Mouse (Mus musculus) thymus, postnatal 14 days (tissue): Measurements from ENCODE around the gene Fgfr2.

Experiments used
- DNase-seq: peaks from one replicate; pipeline ENCODE4 v3.0.0; 2021

The Fgfr2 gene

DNA sequence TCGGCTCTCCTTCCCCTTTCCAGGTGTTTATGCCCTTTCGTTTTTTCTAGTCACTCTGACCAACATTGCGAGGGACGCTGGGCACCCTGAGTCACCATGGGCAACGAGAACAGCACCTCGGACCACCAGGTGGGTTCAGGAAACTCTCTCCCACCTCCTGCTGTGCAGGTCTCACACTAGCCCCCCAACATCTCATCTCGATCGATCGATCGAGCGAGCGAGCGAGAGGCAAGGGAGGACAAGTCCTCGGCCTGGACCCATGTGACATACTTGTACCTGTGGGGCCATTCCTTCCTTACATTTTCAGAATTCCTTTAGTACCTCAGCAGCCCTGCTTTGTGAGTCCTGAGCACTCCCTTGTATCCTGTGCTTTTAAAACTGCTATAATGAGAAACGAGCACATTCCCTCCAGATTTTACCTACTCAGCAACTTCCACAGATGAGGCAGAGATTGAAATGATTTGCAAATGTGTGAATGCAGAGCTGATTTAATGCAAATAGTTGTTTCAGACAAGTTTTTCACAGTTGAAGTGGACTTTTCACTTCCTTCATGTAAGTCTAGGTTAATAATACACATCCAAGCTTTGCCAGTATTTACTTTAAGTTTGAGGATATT lies 2545.7 kb downstream of the Fgfr2 start, which contains the start of gene Tacc2:
Gene Tacc2, plus strand, starts transcription at position 51 of the 616 bp plus-strand sequence.
- no peak for DNase-seq

DNA sequence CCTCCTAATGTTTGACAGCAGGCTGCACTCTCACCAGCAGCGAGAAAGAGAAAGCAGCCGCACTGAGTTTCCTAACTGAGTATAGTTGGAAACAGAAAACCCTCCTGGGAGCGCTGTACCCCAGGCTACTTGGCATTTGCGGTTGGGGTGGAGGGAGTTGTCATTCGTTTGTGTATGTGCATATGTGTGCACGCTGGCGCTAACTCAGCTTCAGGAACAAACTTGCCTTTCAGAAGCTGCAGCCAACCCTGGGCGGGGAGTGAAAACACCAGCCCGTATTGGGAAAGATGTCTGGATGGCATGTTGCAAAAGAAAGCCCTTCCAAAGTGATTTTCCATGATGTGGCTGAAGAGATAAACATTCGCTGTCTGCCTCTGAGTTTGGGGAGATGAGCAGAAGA lies 2546.2 kb downstream of the Fgfr2 start:
- no peak for DNase-seq

DNA sequence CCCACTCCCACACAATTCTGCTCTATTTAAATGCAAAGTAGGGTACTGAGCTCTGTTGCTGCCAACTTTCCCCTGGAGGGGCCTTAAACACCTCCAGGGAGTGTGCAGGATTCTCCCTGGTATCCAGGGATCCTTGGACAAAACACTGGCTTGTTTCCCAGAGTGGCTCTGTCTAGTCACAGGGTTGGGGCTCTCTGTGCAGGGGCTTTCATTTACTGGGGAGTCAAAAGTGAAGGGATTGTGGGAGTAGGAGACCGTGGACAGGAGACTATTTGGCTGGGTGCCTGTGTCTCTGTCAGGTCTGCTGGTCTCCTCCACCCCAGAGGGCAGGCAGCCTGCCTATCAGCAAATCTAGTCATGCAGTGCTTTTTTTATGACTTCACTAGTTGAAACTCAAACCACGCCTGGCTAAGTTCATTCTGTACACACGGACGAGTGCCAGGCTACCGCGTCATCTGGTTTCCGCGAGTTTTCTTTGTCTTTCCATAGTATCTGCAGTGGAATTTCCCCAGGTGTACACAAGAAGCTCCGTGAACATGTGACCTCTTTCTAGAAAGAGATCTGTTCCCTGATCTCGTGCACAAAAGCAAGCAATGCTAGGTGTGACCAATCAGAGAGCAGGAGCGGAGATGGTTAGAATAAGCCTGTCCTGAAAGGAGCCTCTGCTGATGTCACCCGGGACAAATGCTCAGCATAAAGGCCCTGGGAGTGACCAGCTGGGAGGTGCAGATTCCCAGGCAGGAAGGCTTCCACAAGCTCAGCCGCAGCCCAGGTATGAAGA lies 2548.7 kb downstream of the Fgfr2 start:
- DNase-seq: no peak

DNA sequence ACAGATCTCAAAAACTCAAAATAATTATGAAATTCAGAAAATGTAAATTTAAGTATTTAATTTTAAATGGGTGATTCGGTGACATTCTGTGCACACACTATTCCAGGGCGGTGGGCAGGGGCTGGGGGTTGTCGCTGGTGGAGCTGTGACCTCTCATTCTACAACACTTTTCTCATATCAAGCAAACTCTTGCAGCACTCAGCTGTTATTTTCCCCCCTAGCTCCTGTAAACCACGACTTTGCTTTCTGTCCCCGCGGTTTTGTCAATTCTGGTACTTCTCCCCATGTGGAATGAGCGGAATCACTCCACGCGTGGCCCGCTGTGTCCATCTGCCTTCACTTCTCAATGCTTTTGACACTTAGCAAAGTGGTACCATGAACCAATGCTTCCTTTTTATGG lies 2549.4 kb downstream of the Fgfr2 start:
- no peak for DNase-seq

DNA sequence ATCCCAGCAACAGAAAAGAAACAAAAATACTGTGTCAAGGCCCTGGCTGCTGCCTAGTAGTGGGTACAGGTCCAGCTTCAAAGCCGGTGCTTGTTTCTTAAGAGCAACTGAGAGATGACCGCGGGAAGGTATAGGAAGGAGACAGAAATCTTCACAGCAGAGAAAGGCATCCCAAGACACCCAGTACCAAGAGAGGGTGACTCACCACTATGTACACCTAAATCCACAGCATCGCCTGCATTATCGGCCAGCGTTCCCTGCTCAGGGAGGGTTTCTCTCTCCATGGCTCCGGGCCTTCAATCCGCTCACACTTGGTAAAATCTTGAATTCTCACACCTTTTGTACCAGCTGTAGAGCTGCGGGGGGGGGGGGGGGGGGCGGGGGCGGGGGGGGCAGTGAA lies 2550.3 kb downstream of the Fgfr2 start, which contains the start of gene Nsmce4a:
Gene Nsmce4a, minus strand, starts transcription at position 298 of the 400 bp plus-strand sequence.
- DNase-seq: no peak

DNA sequence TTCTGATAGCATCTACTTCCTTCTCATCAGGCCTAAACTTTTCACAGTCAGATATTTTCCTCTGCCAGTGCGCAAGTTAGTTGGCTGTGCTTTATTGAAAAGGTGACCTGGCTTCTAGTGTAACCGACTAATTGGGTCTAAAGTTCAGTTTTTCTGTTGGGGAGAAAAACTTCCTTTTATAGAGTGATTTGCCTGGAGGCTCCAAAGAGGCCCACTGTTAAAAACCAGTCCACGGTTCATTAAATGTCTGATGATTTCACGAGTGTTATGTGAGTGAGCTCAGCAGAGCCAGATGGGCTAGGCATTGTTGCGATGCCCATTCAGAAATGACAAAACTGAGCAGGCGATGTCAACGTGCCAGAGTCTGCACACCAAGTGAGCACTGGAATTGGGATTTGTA lies 2552.7 kb downstream of the Fgfr2 start:
- no peak for DNase-seq

DNA sequence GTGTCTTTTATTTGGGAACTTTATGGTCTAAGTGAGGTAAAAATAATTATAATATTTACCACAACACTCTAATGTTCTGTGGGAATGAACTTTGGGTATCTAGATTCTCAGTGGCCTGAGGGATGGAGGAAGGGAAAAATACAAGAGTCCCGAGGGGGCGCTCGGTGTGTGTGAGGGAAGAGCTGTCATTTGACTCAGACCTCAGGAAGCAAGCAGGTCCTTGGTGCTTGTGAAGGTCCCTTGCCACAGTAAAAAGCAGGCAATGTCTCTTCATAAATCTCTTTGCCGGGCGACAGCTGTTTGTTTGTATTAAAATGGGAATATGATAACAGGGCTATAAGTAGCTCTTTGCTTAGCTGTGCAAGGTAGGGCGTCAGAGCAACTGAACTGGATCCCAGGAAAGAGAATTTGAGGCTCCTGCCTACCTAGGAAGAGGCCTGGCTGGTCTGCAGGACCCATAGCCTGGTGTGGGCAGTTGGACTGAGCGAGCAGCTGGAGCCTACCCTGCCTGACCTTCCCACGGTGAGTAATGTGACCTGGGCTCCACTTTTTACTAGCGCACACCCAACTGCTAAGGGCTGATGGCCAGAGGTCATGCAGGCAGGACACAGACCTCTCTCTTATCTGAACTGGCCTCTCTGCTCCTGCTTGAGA lies 2554.2 kb downstream of the Fgfr2 start:
- no peak for DNase-seq

DNA sequence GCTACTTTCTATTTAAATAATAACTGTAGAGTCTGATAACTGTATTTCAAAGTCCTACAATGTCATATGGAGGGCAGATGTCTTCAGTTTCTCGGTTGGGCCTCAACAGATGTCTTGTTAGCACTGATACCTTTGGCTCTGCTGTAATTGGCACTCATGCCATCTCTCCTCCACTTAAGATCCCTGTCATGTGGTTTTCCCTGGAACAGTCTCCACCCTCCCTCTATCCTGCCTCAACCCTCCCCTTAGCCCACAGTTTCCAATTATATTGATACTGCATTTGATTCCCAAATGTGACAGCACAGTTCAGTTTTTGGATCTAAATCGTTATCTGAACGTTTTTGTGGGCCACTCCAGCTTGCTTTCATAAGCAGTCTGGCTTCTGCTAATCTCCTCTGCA lies 2558.6 kb downstream of the Fgfr2 start:
- no peak for DNase-seq

DNA sequence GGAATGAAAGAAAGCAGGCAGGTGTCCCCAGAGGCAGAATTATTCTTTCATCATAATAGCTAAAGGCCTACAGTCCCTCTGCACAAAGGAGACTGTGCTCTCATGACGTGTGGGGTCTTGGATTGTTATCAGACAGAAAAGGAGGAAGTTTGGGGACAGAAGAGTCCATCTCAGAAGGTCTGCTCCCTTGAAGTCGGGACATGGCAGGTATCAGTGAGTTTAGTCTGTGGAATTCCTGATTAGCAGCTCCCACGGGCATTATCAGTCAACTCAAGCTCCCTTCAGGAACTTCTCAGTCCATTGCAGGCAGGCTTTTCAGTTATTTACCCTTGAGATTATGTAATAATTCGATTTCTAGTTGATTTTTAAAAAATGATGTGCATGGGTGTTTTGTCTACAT lies 2559.3 kb downstream of the Fgfr2 start:
- no peak for DNase-seq

DNA sequence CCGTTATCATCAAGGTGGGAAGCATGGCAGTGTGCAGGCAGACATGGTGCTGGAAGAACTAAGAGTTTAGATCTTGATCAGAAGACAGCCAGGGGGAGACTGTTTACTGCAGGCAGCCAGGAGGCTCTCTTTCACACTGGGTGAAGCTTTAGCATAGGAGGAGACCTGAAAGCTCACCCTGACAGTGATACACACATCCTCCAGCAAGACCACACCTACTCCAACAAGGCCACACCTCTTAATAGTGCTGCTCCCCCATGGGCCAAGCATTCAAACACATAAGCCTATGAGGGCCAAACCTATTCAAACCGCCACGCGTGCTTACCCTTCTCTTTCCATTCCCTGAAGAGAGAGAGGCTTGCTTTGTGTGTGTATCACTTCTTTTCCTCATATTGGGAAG lies 2559.9 kb downstream of the Fgfr2 start:
- no peak for DNase-seq

DNA sequence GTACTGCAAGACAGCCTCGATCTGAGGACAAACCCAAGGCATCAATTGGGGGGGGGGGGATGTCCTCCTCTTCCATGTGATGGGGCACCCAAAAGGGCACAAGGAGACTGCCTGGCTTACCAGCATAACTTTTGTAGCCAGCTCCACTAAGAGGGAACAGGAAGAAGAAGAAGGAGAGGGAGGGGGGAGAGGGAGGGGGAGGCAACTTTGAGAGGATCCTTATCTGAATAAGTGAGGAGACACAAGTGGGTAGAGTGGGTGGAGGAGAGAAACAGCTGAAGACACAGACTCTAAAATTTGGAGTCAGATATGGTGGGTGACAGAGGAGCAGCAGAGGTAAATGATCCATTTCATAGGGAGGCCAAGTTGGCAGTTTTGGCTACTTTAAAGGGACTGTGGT lies 2562.2 kb downstream of the Fgfr2 start:
- no peak for DNase-seq

DNA sequence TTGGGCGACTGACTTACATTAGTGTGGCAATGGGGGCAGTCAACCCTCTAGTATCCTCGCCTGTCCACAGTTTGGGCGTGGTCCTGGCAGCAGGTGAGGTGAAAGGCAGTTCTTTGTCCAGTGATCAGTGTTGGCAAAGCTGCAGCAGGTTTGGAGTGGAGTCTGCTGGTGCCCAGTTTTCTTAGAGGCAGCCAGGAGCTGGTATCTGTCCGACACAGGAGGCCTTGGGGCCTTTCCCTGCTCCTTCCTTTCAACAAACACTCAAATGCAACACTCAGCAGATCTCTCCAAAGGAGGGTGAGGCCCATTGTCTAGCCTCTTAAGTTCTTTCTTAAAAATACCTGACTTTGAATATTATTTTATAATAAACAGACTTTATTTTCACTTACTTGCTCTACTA lies 2564.6 kb downstream of the Fgfr2 start:
- DNase-seq: no peak

DNA sequence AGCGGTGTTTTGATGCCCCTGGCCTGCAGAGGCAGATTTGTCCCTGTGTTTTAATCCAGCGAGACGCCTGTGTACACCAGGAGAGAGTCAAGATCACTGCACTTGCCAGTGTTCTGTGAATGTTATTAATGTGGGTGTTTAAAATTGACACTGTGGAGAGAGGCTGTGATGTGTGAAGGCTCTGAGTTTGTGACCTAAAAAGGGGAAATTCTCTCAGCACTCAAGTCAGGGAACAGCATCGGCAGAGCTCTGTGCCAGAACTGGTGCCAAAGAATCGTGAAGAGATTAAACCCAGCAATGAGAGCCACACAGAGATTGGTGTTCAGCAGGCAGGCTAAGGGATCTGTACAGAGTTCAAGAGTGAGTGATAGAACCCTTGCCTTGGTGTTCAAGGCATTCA lies 2567.6 kb downstream of the Fgfr2 start:
- DNase-seq: no peak

DNA sequence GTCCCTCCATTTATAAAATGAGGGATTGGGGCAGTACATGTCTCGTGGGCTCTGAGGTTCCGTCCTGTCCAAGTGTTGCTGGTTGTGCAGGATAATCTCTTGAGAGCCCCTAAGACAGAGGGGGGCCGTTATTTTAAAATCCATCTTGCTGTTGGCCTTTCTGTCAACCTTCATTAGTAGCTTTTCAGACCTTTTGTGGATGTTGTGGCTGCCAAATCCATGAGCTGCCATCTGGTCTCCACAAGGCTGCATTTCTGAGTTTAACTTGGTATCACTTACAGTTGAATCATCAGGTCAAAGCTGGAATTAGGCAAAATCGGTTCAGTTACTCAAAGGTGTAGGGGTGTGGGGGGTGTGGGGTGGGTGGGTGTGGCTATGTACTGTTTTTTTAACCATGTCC lies 2569.8 kb downstream of the Fgfr2 start:
- DNase-seq: no peak

DNA sequence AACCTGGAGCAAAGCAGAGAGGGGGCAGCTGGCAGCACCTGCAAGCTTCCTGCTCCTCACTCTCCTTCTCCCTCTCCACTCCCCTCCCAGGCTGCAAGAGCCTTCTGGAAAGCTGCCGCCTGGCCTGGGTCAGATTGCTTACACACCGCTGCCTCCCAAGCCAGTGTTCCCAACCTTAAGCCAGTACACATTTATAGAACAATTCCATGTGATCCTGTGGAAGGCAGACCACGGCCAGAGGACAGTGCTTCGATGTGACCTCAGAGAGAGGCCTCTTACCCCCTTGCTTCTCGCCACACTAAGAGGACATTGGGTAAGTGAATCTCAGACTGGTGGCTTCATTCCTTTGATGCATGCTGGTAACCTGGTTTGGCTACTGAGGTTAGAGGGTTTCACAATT lies 2570.4 kb downstream of the Fgfr2 start:
- no peak for DNase-seq

DNA sequence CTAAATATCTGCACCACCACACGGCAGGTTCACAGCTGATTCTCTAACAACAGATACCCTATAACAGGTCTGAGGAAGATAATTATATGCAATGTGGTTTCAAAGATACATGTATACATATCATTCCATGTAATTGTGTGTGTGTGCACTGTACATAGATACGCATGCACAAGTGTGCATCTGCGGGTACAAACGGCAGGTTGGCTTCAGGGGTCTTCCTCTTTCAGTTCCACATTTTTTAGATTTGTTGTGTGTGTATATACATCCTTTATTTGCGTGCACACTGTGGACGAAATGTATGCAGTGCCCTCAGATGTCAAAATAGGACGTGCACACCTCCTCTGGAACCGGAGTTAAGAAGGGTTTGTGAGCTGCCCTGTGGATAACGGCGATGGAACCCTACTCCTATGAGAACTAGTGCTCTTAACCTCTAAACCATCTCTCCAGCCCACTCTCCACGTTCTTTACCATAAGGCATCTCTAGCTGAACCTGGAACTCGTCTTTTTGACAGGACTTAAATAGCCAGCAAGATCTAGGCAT lies 2575.4 kb downstream of the Fgfr2 start:
- DNase-seq: no peak

DNA sequence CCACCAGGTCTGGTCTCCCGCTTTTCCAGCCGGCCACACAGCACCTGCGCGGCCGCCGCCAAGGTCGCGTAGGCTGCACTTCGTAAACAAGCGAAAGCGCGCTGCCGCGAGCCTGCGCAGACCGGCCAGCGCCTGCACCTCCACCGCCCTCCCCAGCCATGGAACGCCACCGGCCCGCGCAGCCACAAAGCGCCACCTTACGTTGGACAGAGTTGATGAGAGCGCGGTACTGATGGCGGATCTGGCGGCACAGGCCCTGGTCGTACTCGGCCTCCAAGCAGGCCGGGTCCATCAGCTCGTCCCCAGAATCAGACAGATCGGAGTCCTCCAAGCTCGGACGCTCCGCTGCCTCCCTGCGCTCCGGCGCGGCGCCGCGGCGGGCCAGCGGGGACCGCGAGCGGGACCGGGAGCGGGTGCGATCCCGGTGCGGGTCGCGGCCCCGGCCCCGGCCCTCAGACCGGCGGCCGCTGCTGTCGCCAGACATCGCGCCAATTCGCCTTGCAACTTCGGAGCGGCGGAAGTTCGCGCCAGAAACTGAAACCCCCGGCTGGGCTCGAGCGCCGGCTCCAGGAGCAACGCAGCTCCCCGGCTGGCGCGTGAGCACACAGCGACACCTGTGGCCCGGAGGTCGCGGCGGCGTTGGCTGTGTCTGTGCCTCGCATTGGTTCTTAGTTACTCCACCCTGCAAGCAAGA lies 2576.2 kb downstream of the Fgfr2 start:
- DNase-seq: peak; percentile 94

DNA sequence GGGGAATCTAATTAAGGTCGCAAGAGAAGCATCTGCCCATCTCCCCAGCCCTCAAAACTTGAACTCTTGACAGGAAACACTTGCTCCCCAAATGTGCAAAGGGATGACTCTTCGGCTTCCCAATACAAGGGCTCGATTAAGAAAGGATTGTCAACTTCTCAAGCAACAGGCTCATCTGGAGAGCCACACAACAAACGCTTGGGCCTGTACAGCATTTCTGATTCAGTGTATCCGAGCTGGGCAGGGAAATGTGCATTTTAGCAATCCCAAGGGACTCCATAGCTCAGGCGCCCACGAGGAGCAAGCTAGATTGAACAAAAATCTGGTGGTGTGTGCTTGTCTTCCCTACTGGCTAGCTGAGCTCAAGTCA lies 2576.7 kb downstream of the Fgfr2 start:
- DNase-seq: no peak

DNA sequence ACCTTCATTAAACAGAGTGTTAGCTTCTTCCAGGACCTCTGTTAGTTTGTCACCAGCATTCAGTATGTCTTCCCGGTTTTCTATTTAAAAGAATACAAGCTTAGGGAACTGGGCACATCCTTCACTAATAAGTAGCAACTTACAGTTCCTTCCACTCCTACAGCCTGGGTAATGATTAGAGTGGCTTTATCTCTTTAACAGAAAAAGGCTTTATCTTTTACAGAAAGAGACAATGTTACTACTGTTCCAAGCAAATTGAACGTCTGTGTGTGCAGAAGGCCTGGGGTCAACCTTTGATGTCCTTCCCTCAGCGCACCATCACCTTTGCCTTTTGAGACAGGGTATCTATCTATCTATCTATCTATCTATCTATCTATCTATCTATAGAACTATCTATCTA lies 2577.3 kb downstream of the Fgfr2 start:
- no peak for DNase-seq

DNA sequence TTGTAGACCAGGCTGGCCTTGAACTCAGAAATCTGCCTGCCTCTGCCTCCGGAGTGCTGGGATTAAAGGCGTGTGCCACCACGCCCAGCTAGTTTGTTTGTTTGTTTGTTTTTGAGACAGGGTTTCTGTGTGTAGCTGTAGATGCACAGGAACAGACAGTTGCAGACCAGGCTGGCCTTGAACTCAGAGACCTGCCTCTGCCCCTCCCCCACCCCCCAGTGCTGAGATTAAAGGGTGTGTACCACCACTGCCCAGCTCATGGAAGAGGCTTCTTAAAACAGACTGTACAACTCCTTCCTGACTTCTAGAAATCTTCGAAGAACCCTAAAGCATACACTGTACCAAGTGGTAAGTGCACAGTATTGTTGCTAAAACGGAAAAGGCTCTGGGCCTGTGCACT lies 2577.7 kb downstream of the Fgfr2 start:
- no peak for DNase-seq

DNA sequence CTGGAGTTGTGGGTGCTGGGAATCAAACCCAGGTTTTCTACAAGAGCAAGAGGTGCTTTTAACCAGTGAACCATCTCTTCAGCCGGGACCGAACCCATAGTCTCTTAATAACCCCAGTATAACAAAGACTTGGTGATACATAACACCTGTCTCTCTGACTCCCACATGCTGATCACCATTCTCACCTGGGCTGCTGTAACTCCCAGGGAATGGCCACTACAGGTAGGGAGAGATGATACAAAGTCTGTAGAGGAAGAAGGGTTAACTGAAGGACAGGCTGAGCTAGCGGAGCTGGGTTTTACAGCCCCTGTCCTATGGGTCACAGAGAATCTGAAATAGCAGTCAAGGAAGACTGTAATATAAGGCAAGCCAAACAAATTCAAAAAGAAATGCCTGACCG lies 2580.0 kb downstream of the Fgfr2 start:
- no peak for DNase-seq

DNA sequence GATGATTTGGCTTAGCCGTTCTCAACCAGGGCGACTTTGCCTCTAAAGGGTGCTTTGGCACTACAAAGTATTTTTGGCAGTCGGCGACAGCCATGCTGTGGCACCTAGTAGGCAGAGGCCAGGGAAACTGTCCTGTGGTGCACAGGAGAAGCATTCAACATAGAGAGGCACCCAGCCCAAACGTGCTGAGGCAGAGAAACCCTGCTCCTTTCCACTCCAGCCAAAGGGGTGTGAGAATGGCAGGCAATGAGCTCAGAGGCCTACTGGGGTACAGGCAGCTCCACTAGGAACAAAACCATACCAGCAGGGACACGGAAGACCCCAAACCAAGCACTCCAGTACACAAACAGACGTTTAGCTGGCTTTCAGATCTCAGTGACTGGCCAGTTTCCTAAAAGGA lies 2583.0 kb downstream of the Fgfr2 start:
- DNase-seq: no peak

DNA sequence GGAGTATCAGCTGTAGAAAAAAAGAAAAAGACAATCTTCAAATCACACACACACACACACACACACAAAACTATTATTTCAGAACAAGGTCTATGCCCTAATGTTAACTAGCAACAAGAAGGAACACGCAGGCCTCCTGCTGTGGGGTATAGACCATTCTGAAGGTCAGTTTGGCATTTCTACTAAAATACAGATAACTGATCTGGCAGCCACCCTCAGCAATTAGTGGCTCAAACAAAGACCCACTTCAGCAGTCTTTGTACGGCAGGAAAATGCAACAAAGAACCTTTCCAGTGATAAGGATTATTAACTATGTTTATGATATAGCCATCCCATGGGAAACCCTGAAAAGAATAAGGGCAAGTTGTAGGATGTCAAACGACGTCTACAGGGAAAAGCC lies 2586.1 kb downstream of the Fgfr2 start:
- no peak for DNase-seq
